Mouse (Mus musculus): ENCODE results near the gene Rab39.

GRCm38 (mm10) chr9:53634796-53635195, 71.2 kb downstream of the Rab39 start:
- no peak for TF ChIP-seq CTCF (IDR thresholded peaks at IDR 0.05; ENCODE audit: low read depth)
- TF ChIP-seq EP300 (optimal IDR thresholded peaks at IDR 0.05) = no peak

Measured in stomach, postnatal 0 days (tissue).